Mouse (Mus musculus): ENCODE measurements around the gene Flii.

Gene Flii

GRCm38 (mm10) chr11:60719263-60719662 is 7.8 kb downstream of the Flii start:
- no peak for DNase-seq (ENCODE audit: inconsistent age in 2 of 2, low spot score in 1 of 2)

DNA sequence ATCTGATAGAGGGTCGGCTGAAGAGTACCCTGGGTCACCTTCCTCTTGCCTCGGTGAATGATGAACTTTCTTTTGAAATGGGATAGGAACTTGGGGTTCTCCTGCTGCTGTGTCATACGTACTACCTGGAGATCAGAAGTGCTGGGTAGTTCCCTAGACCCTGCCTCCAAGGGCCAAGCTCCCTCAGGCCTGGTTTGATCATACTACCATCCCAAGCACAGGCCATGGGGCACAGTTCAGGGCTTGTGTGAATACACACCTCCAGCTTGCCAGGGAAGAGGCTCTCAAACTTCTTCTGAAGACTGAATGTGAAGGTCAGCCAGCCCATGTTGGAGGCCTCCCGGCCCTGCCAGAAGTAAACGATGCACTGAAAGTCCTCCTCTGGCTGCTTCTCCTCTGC is 11.2 kb downstream of the Flii start:
- DNase-seq (ENCODE audit: inconsistent age in 2 of 2, low spot score in 1 of 2): no peak

DNA sequence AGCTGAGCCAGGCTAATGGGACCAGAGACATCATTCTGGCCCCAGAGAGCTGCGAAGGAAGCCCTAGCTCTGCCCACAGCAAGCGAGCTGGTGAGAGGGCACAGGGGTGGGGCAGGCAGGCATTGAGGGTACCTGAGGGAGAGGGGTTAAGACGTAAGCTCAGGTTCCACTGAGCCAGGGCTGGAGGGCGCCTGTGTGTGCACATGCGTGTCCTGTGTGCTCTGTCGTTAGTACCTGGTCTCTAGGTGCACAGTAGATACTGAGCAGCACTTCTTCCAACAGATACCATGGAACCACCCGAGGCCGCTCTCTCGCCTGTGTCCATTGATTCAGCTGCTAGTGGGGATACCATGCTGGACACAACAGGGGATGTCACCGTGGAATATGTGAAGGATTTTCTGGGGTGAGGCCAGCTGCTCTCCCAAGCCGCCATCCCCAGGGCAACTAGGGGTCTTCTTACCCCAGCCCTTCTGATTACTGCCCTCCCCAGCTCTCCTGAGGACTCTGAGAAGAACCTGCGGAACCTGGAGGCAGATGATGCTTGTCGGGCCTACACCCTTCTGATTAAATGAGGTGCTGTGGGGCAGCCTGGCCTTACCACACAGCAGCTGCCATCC is 14.3 kb downstream of the Flii start:
- peak in 1 of 2 experiments; percentile 6 for DNase-seq (ENCODE audit: inconsistent age in 2 of 2, low spot score in 1 of 2)

DNA sequence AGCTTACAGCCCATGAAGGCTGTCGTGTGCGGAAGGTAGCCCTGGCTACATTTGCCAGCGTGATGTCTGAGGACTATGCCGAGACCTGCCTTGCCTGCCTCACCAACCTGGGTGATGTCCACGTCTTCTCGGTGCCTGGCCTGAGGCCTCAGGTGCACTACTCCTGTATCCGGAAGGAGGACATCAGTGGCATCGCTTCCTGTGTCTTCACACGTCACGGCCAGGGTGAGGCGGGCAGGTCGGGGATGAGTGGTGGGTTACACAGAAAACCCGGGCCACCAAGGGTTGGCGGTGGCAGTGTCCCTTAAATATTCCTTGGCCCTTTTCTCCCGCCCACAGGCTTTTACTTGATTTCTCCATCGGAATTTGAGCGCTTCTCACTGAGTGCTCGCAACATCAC is 15.0 kb downstream of the Flii start:
- peak in 1 of 2 experiments; percentile 5 for DNase-seq (ENCODE audit: inconsistent age in 2 of 2, low spot score in 1 of 2)

GRCm38 (mm10) chr11:60711218-60711617 is 15.8 kb downstream of the Flii start:
- peak in 1 of 2 experiments; percentile 4 for DNase-seq (ENCODE audit: inconsistent age in 2 of 2, low spot score in 1 of 2)

DNA sequence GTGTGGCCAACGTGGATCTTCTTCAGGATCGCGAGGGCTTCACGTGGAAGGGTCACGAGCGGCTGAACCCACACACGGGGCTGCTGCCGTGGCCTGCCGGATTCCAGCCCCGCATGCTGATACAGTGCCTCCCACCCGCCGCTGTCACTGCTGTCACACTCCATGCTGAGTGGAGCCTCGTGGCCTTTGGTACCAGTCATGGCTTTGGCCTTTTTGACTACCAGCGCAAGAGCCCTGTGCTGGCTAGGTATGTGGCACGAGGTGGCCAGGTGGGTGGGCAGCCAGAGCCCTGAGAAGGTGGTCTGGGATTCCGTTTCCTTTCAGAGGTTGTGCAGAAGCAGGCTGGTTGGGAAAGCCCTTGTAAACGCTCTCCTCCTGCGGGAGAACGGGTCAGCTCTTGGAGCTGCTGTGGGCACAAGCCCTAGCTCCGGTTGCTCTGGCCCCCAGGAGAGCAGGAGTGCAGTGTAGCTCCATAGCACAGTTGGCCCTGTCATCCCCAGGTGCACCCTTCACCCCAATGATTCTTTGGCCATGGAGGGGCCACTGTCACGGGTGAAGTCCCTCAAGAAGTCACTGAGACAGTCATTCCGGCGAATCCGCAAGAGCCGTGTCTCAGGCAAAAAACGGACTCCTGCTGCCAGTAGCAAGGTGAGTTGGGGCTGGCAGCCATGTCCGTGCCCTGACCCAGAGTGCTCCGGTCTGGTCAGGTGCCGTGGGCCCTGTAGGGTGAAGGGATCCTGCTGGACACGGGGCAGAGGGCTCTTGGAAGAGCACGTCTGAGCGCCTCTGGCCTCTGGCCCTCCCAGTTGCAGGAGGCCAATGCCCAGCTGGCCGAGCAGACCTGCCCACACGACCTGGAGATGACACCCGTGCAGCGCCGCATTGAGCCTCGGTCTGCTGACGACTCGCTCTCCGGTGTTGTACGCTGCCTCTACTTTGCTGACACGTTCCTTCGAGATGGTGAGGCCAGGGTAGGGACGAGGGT is 17.3 kb downstream of the Flii start:
- peak in 1 of 2 experiments; percentile 11 for DNase-seq (ENCODE audit: inconsistent age in 2 of 2, low spot score in 1 of 2)

- DNase-seq (ENCODE audit: inconsistent age in 2 of 2, low spot score in 1 of 2): peak in 1 of 2 experiments; percentile 16
Measured at GRCm38 (mm10) chr11:60708631-60709030, 18.4 kb downstream of the Flii start.

DNA sequence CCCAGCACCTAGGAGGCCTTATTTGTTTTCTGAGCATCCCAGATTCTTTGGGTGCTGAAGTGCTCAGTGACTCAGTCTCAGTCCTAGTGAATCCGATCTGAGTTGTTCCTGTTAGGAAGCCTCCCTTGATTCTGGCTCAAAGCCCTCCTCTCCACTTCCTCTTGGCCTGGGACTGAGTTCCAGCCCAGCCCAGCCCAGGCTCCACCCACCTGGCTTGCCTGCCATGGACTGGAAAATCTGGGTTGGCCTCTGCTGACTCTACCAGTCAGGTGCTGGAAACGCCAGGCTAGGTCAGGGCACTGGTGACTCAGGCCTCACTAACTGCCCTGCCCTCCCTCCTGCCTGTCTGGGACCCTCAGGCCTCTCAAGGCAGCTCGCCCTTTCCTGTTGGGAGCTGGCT is 19.4 kb downstream of the Flii start:
- peak; percentile 90 to 95 for DNase-seq (ENCODE audit: inconsistent age in 2 of 2, low spot score in 1 of 2)

GRCm38 (mm10) chr11:60706696-60707480 is 20.2 kb downstream of the Flii start:
- DNase-seq (ENCODE audit: inconsistent age in 2 of 2, low spot score in 1 of 2): peak in 1 of 2 experiments; percentile 15

GRCm38 (mm10) chr11:60706076-60706475 is 21.0 kb downstream of the Flii start:
- peak; percentile 2 to 32 for DNase-seq (ENCODE audit: inconsistent age in 2 of 2, low spot score in 1 of 2)

- peak; percentile 4 to 22 for DNase-seq (ENCODE audit: inconsistent age in 2 of 2, low spot score in 1 of 2)
Measured at GRCm38 (mm10) chr11:60705255-60705654, 21.8 kb downstream of the Flii start.

DNA sequence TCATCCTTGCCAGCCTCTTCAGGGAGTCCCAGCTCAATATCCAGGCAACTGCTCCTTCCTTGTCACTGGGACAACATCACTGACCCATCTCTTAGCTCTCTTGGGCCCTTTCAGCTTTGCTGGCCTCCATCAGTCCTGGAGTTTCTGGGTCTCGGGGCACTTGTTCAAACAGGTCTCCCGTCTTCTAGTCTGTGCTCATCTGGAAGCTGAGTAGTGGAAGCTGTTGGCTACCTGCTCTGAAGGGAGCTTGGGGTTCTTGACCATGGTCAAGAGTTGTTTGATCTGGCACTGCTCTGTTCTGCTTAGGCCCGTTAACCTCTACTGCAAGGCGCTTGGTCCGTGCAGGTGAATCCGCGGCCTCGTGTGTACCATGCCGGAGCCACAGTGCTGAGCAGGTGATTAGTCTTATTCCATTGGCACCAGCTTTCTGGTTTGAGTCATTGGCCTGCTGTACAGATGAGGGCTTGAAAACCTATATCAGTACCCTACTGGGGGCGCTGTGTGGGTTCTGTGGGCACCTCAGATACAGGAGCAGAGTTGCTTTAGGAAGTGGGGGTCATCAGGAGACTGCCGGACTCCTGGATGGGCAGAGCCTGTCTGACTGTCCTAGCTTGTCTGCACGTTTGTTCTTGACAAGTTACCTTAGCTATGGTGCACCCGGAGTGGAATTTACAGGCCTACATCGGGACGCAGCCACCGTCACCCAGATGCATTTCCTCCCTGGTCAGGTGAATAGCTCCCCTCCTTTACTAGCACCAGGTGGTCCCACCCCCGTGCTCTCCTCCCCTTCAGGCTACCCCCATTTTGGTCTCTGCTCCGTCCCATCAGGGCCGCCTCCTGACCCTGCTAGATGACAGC is 22.8 kb downstream of the Flii start:
- DNase-seq (ENCODE audit: inconsistent age in 2 of 2, low spot score in 1 of 2): peak; percentile 11 to 22

DNA sequence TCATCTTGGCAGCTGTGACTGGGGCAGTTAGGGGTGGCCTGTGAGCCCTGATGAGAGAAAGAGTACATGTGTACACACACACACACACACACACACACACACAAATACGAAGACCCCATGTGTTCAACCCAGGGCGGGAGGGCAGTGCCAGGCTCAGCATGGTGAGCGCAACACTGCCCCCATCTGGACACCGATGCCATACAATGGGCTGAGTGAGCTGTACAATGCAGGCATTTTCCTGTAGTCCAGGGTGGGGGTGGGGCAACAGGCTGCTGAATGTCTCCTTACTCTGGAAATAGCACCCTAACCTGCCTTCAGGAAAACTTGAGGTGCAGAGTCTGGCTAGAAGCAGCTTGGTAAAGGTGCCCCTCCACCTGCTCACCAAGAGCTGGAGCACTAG is 23.9 kb downstream of the Flii start:
- DNase-seq (ENCODE audit: inconsistent age in 2 of 2, low spot score in 1 of 2): peak; percentile 64 to 83

GRCm38 (mm10) chr11:60701611-60702010 is 25.5 kb downstream of the Flii start:
- peak; percentile 24 for DNase-seq (ENCODE audit: inconsistent age in 2 of 2, low spot score in 1 of 2)

GRCm38 (mm10) chr11:60700320-60701185 is 26.5 kb downstream of the Flii start:
- DNase-seq (ENCODE audit: inconsistent age in 2 of 2, low spot score in 1 of 2): peak; percentile 13 to 46

DNA sequence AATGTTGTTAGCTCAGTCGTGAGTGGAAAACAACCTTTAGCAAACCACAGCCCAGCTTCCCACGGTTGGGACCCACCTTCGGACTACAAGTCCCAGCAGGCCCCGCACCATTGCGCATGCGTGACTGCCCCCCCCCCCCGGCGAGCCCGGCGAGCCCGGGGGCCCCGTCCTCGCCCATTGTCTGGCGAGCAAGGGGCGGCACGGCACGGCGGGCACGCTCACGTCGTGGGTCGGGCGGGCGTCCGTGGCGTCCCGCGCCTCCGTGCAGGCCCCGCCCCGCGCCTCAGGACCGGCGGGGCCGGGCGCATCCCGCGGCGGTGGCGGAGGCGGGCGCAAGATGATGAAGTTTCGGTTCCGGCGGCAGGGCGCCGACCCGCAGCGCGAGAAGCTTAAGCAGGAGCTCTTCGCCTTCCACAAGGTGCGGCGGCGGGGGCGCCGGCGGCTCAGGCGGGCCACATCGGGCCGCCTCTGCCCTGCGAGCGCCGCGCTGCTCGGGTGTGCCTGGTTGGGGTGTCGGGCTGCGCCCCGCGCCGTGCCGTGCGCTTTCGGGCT is 27.5 kb downstream of the Flii start, which contains the start of gene Llgl1:
Gene Llgl1 (plus strand): TSS at position 200 of the 552 bp plus-strand sequence.
- peak; percentile 92 to 96 for DNase-seq (ENCODE audit: inconsistent age in 2 of 2, low spot score in 1 of 2)

DNA sequence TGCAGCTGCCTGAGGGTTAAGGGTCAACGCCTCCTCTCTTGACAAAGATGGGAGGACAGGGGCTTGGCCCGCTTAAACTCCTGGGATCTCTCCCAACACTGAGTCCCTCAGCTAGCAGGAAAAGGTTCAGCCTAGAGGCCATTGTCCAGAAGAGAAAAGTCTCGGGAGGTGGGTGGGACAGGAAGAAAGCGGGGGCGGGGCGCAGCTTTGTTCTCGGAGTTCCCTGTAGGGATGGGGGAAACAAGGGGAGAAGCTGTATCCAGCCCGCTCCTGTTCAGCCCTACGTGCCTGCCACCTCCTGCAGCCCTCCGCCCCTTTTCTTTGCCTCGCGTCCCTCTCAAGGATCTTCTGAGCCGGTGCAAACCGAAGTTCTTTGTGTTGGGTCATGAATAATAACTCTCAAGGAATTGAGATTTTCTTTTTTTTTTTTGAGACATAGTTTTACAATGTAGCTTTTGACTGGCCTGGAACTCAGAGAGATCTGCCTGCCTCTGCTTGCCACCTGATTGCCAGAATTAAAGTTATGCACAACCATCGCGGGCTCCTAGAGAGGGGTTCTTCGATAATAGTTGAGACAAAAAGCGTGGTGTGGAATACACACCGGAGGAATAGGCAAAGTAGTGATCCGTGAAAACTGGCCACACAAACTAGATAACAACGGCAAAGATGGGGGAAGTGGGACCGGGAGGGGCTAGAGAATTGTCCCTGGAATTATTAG is 28.1 kb downstream of the Flii start:
- peak; percentile 68 to 89 for DNase-seq (ENCODE audit: inconsistent age in 2 of 2, low spot score in 1 of 2)

GRCm38 (mm10) chr11:60697561-60697960 is 29.5 kb downstream of the Flii start:
- peak; percentile 3 to 43 for DNase-seq (ENCODE audit: inconsistent age in 2 of 2, low spot score in 1 of 2)
